Mouse (Mus musculus) lung, adult 2 months (tissue): ENCODE results near the gene Tnpo3.

ENCODE experiments used
- CTCF ChIP-seq: fragments of 200-500 bp; IDR thresholded peaks from 2 replicates; pipeline ENCODE4 v1.5.1; 2011; ENCODE audit warnings: mild to moderate bottlenecking, low read length, control low read depth; ENCODE audit not compliant: insufficient read depth
- POLR2A ChIP-seq: fragments of 200-500 bp; IDR thresholded peaks from 2 replicates; pipeline ENCODE4 v1.6.1; 2011; ENCODE audit warnings: low read depth, mild to moderate bottlenecking, control low read depth, low read length, borderline replicate concordance; ENCODE audit errors: extremely low read depth

DNA sequence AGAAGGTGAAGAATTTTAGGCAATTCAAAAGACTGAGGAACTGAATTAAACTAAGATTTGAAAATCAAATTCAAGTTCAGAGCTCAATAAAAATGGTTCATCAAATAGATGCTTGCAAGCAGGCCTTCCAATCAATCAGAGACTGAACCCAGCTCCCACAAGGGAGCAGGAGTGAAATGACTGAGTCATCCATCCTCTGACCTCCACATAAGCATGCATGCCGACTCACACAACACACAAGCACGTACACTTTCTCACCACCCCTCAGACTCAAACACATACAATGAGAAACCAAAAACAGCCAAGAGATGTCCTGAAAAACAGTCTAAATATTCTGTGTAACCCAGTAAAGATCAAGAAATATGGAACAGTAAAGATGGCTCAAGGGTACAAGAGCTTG is 14.0 kb downstream of the Tnpo3 start:
- TF ChIP-seq CTCF (no peak), POLR2A (no peak)
